Comparison of ENCODE assay signal across 36 mouse cellular contexts in genomic region chr7:100245176-100245575, GRCm38 (mm10). TPM values are rescaled to one million over a fixed set of nuclear protein-coding genes. Genes with fewer than 3 reads are reported as not detected.
"Had no signal": no experiment of that assay in that cellular context is flagged by ENCODE, and none has a peak within 500 bp of the region (broad histone marks: within the 10 kb centered on the region; RNA-seq: fewer than 3 reads in every experiment).

No protein-coding gene starts in this region.

- ATAC-seq: liver, embryonic 12.5 days; liver, postnatal 0 days; lung, postnatal 0 days; midbrain, embryonic 13.5 days; midbrain, embryonic 15.5 days; midbrain, embryonic 16.5 days had no signal

- H3K27me3 ChIP-seq: limb, embryonic 12.5 days; limb, embryonic 13.5 days; limb, embryonic 15.5 days; liver, embryonic 12.5 days; liver, embryonic 13.5 days; liver, embryonic 15.5 days; lung, embryonic 15.5 days; megakaryocyte, embryonic 14.5 days; midbrain, embryonic 12.5 days; midbrain, embryonic 13.5 days; midbrain, embryonic 15.5 days; neural tube, embryonic 12.5 days had no signal

- H3K4me3 ChIP-seq: limb, embryonic 10.5 days; limb, embryonic 12.5 days; limb, embryonic 13.5 days; limb, embryonic 15.5 days; liver, embryonic 12.5 days; liver, embryonic 13.5 days; liver, embryonic 15.5 days; lung, embryonic 15.5 days; megakaryocyte, embryonic 14.5 days; midbrain, embryonic 10.5 days; midbrain, embryonic 12.5 days; midbrain, embryonic 13.5 days; midbrain, embryonic 15.5 days; myocyte; neural tube, embryonic 12.5 days had no signal

- H3K36me3 ChIP-seq: limb, embryonic 10.5 days; limb, embryonic 12.5 days; limb, embryonic 13.5 days; limb, embryonic 15.5 days; liver, embryonic 12.5 days; liver, embryonic 13.5 days; liver, embryonic 15.5 days; lung, embryonic 15.5 days; midbrain, embryonic 10.5 days; midbrain, embryonic 12.5 days; midbrain, embryonic 15.5 days; neural tube, embryonic 12.5 days had no signal

- H3K9ac ChIP-seq: limb, embryonic 12.5 days; limb, embryonic 13.5 days; limb, embryonic 15.5 days; liver, embryonic 12.5 days; liver, embryonic 13.5 days; liver, embryonic 14.5 days; liver, embryonic 15.5 days; liver, postnatal 0 days; lung, embryonic 14.5 days; lung, embryonic 15.5 days; midbrain, embryonic 12.5 days; midbrain, embryonic 13.5 days; midbrain, embryonic 15.5 days; neural tube, embryonic 12.5 days had no signal

- H3K27ac ChIP-seq: limb, embryonic 10.5 days; limb, embryonic 12.5 days; limb, embryonic 13.5 days; limb, embryonic 15.5 days; liver, embryonic 12.5 days; liver, embryonic 13.5 days; liver, embryonic 14.5 days; liver, embryonic 15.5 days; lung, embryonic 15.5 days; macrophage; midbrain, embryonic 10.5 days; midbrain, embryonic 12.5 days; midbrain, embryonic 13.5 days; midbrain, embryonic 15.5 days; neural tube, embryonic 12.5 days had no signal

- H3K4me2 ChIP-seq: limb, embryonic 12.5 days; limb, embryonic 13.5 days; limb, embryonic 15.5 days; liver, embryonic 11.5 days; liver, embryonic 12.5 days; liver, embryonic 13.5 days; liver, embryonic 15.5 days; lung, embryonic 14.5 days; lung, embryonic 15.5 days; midbrain, embryonic 11.5 days; midbrain, embryonic 12.5 days; midbrain, embryonic 13.5 days; midbrain, embryonic 15.5 days; neural tube, embryonic 12.5 days had no signal

- H3K4me1 ChIP-seq: limb, embryonic 12.5 days; limb, embryonic 13.5 days; limb, embryonic 15.5 days; liver, embryonic 12.5 days; liver, embryonic 13.5 days; liver, embryonic 15.5 days; lung, embryonic 15.5 days; midbrain, embryonic 10.5 days; midbrain, embryonic 12.5 days; midbrain, embryonic 13.5 days; midbrain, embryonic 15.5 days; neural tube, embryonic 12.5 days had no signal

- DNase-seq: left cerebral cortex, postnatal 4 days; liver; liver, embryonic 13.5 days; liver, postnatal 0 days; lung, adult 18-20 months; lung, adult 2 months; lung, embryonic 14.5 days; lung, postnatal 10 days; lung, postnatal 14 days; lung, postnatal 36 days; lung, postnatal 4 days; midbrain, embryonic 14.5 days had no signal

- H3K9me3 ChIP-seq: limb, embryonic 10.5 days; limb, embryonic 12.5 days; limb, embryonic 13.5 days; limb, embryonic 15.5 days; liver, embryonic 12.5 days; liver, embryonic 13.5 days; liver, embryonic 15.5 days; lung, embryonic 15.5 days; megakaryocyte, embryonic 14.5 days; midbrain, embryonic 10.5 days; midbrain, embryonic 12.5 days; midbrain, embryonic 13.5 days; midbrain, embryonic 15.5 days; neural tube, embryonic 12.5 days had no signal

RNA-seq across cellular contexts. Expression of gene P4ha3, which starts 40.1 kb away (rescaled TPM):
- total RNA-seq: liver, adult 2 months; megakaryocyte, adult 5-6 weeks; megakaryocyte-erythroid progenitor cell, adult 5-6 weeks; monocyte, adult 5-6 weeks had no signal
